Mouse (Mus musculus) layer of hippocampus, adult 2 months (tissue): ENCODE measurements at regions not wholly inside any gene's neighbourhood (a gene's known extent, or its start where the extent isn't known, plus 50 kb on each side); places are given as distances from the start of the nearest gene placed in this dataset.

Experiments used
- DNase-seq, 2 experiments: peaks; one replicate each; pipeline ENCODE4 v3.0.0; 2022; ENCODE audit warnings: low spot score in 2 of 2
- H3K27ac ChIP-seq: fragments of 200-600 bp; 2 replicates; pipeline ENCODE4 v1.8.1; 2022
- H3K4me3 ChIP-seq: fragments of 200-600 bp; 2 replicates; pipeline ENCODE4 v1.8.1; 2022; ENCODE audit warnings: mild to moderate bottlenecking
- CTCF ChIP-seq: fragments of 200-600 bp; conservative IDR thresholded peaks from 2 replicates; pipeline ENCODE4 v1.8.1; 2022; ENCODE audit warnings: antibody characterized with exemption, mild to moderate bottlenecking, moderate library complexity

DNA sequence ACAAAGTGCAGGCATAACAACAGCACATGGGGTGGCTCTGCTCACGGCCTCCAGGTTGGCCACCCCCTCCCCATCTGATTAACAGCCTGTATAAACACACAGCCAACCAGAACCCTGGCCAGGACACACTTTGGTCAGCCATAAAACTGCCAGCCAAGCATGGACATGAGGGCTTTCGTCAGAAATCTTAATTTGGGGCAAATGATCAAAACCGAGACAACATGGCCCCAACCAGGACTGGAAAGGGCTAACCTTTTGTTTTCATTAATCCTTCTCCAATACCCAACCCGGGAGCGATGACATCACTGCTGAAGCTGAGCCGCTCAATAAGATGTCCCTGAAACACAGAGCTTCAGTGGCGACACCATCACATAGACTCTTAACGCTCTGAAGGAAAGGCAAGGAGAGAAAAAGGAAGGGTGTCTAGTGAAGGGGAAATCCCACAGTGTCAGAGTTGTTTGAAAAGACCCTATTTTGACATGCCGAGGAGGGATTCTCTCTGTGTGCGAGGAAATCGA, 351.9 kb upstream of the Npvf start:
- Histone ChIP-seq H3K4me3 (no peak overlapping the region), H3K27ac (no peak overlapping the region)
- no peak for DNase-seq
- no peak for TF ChIP-seq CTCF

GRCm38 (mm10) chr6:51009526-51010340, 355.5 kb upstream of the Npvf start:
- Histone ChIP-seq H3K27ac (no peak overlapping the region), H3K4me3 (no peak overlapping the region)
- no peak for DNase-seq
- TF ChIP-seq CTCF = no peak

GRCm38 (mm10) chr6:51010536-51010935, 356.3 kb upstream of the Npvf start:
- no peak overlapping the region for H3K4me3 ChIP-seq
- H3K27ac ChIP-seq = no peak overlapping the region
- TF ChIP-seq CTCF = no peak
- no peak for DNase-seq

DNA sequence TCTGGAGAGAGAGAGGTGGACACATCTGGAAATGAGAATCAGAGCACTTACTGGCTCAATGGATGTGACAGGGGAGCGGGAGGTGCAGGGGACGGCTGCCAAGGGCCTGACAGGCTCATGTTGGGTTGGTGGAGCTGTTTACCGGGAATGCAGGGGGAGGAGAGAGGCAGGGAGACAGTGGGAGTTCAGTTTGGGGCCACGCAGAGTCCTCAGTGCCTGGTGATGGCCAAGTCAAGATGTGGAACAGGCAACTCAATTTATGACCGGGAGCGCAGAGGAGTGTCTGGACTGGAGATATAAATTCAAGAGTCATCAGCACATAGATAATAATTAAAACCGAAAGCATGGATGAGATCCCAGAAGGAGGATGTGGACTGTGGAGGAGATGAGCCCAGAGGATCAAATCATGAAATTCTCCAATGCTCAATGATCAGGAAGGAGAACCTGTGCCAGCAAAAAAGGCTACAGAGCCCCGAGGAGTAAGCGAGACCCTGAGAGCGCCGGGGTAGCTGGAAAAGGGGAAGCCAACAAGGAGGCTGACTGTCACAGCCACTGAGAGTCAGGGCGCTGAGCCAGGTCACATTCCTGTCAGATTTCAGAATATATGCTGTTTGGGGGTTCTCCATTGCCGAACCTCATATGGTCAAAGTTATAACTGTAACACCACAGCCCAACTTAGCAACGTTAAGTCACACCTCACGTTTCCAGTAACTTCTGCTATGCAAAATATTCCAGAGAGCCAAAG, 358.0 kb upstream of the Npvf start:
- TF ChIP-seq CTCF = no peak
- DNase-seq = no peak
- no peak overlapping the region for H3K4me3 ChIP-seq
- no peak overlapping the region for H3K27ac ChIP-seq

- H3K4me3 ChIP-seq = no peak overlapping the region
- no peak for TF ChIP-seq CTCF
- 0 out of 2 replicates have a peak overlapping the region, but pooled peaks have one; percentile 23 for H3K27ac ChIP-seq
- peak; percentile 47 to 63 for DNase-seq
Measured at GRCm38 (mm10) chr6:51015735-51016134, 361.5 kb upstream of the Npvf start.

GRCm38 (mm10) chr6:51016441-51017070, 362.3 kb upstream of the Npvf start:
- DNase-seq = no peak
- no peak overlapping the region for H3K27ac ChIP-seq
- no peak for TF ChIP-seq CTCF
- no peak overlapping the region for H3K4me3 ChIP-seq

DNA sequence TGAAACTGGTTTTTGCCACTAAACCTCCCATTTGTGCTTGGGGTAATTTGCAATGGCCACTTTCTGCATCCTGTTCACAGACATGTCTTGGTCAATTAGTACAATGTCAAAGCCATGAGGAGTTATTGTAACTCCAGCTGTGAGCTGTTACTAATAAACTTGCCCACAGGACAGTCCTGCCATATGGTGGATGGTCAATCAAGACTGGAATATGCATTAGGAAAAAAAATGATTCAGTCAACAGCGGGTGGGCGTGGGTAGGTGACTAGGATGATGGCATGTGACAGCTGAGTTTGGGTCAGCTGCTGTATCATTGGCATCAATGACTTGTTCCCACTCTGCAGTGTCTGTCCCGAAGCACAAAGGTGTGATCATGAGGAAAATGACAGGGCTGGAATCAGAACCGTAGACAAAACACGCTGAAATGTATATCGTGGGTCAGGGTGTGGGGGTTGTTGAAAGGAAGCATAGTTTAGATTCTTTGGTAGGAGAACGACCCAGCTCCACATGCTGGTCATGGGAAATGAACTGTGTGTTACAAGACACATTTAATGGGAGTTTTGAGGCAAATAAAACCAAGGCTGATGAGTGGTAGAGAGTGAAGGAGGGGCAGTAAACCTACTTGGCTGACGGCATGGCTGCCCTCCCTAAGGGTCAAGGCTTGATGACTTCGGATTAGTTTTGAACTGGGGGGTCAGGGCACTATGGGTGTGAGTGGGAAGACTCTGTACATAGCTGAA, 363.2 kb upstream of the Npvf start:
- no peak for TF ChIP-seq CTCF
- H3K27ac ChIP-seq = no peak overlapping the region
- no peak for DNase-seq
- H3K4me3 ChIP-seq = no peak overlapping the region

DNA sequence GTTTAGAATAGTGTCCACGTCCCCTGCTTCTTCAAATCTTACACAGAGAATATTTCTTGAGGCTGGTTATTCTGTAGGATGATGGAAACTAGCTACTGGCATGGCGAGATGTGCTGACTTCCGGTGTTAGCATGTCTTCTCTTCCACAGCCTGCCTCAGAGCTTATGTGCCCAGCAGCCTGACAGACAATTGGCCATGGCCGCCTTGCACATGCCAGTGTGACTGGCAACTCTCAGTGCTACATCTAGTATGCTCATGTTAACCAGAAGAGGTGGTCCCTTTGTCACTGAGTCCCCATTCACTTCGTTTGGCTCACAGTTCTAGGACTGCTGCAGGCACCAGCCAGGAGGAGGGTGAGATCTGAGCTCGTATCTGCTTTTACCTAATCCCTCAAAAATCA, 367.0 kb upstream of the Npvf start:
- DNase-seq = no peak
- H3K4me3 ChIP-seq = no peak overlapping the region
- H3K27ac ChIP-seq = no peak overlapping the region
- no peak for TF ChIP-seq CTCF

- Histone ChIP-seq H3K4me3 (no peak overlapping the region), H3K27ac (no peak overlapping the region)
- TF ChIP-seq CTCF = no peak
- no peak for DNase-seq
Measured at GRCm38 (mm10) chr6:51023361-51023760, 369.1 kb upstream of the Npvf start.

GRCm38 (mm10) chr6:51024756-51025155, 370.5 kb upstream of the Npvf start:
- no peak for TF ChIP-seq CTCF
- DNase-seq = no peak
- H3K27ac ChIP-seq = no peak overlapping the region
- H3K4me3 ChIP-seq = no peak overlapping the region

DNA sequence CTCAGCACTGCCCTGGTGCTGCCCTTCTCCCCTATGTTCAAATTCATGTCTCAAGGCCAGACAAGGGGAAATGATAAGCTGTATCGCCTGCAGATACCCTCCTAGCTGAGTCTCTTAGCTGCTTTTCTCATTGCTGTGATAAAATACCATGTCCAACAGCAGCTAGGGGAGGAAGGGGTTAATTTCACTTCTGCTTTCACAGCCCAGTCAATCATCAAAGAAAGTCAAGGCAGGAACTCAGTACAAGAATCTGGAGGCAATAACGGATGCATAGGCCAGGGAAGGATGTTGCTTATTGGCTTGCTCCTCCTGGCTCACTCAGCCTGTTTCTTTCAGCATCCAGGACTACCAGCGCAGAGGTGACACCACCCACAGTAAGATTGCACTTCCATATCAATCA, 371.2 kb upstream of the Npvf start:
- no peak for DNase-seq
- no peak overlapping the region for H3K4me3 ChIP-seq
- H3K27ac ChIP-seq = no peak overlapping the region
- TF ChIP-seq CTCF = no peak

DNA sequence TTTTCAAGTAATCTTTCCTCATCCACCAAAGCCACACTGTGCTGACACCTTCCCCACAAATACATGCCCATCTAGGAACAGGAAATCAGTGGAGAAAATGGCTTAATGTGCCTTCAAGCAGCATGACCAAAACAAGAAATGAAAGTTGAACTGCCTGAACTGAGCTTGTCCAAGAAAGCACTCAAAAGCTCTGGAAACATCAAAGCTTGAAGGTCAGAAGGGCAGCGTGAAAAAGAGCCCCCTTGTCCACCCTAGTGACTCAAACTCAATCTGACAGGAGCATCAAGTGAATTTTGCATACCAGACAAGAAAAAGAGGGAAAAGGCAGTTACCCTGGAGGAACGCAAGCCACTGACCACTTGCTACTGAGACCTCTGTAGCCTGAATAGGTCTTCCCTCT, 373.1 kb upstream of the Npvf start:
- H3K4me3 ChIP-seq = no peak overlapping the region
- H3K27ac ChIP-seq = no peak overlapping the region
- TF ChIP-seq CTCF = no peak
- DNase-seq = no peak
